Mouse (Mus musculus): Measurements from ENCODE around the gene Frat2.

DNA sequence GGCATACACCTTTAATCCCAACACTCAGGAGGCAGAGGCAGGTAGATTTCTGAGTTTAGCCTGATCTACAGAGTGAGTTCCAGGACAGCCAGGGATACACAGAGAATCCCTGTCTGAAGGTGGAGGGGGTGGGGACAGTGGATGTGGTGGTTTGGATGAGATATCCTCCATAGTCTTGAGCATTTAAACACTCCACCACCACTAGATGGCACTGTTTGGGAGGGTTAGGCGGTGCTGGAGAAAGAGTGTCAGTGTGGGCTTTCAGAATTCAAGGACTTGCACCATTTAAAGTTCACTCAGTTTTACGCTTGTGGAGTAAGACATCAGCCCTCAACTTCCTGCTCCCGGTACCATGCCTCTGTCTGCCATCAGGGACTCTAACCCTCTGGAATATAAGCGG, 42.1 kb downstream of the Frat2 start:
- TF ChIP-seq POLR2A (IDR thresholded peaks at IDR 0.05; ENCODE audit: insufficient read depth, low read length): no peak
- TF ChIP-seq CTCF (IDR thresholded peaks at IDR 0.05; ENCODE audit: low read depth, low read length): no peak
